Mouse (Mus musculus): ENCODE measurements at regions not wholly inside any gene's neighbourhood (a gene's known extent, or its start where the extent isn't known, plus 50 kb on each side); places are given as distances from the start of the nearest gene placed in this dataset.

DNA sequence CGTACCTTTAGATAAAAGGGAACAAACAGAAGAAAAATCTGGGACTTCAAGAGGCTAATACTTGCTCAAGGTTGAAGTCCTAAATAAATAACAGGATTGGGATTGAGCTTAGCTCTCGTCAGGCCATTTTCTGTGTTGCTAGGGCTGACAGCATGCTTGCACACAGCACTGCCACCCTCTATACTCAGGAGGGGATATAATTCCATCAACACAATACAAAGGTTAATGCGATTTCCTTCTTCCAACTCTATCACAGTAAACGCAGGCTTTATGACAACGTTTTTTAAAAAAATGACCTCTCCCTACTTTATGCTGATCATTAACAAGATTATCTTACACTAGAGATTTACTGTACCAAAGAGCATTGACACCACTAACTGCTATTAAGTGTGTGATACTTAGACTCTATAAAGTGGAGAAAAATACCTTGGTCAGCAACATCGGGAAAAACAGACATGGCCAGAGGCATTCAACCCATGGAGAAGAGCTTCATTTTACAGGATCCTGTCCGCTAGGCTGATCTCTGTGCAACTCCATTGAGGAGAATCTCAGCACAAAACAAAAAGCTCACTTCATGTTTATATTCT lies 305.3 kb upstream of the Pbx1 start:
- Histone ChIP-seq H3K4me1 (ENCODE audit: control insufficient read depth, insufficient read depth, low read length) (no peaks in the 10 kb centered on the region), H3K4me3 (no peak overlapping the region), H3K27me3 (ENCODE audit: control insufficient read depth, insufficient read depth, low read length) (no peaks in the 10 kb centered on the region), H3K27ac (no peak overlapping the region), H3K9ac (ENCODE audit: low read depth, low read length) (no peak overlapping the region), H3K79me2 (replicated peaks; ENCODE audit: control insufficient read depth, insufficient read depth, low read length) (no peaks in the 10 kb centered on the region), H3K36me3 (ENCODE audit: control insufficient read depth, insufficient read depth, low read length) (no peaks in the 10 kb centered on the region)
- 81% methylated on average over 7 of the region's 7 CpGs for WGBS
- DNase-seq = no peak
- TF ChIP-seq POLR2A (IDR thresholded peaks at IDR 0.05; ENCODE audit: insufficient read depth, low read depth, low read length) = no peak
- TF ChIP-seq CTCF (IDR thresholded peaks at IDR 0.05) = no peak
- TF ChIP-seq EP300 (IDR thresholded peaks at IDR 0.05; ENCODE audit: insufficient read depth, low read depth, low read length) = no peak
- intact Hi-C loops (cut with DNase I) = no loop called here

- TF ChIP-seq POLR2A (IDR thresholded peaks at IDR 0.05; ENCODE audit: insufficient read depth, low read depth, low read length) (no peak), CTCF (IDR thresholded peaks at IDR 0.05) (no peak), EP300 (IDR thresholded peaks at IDR 0.05; ENCODE audit: insufficient read depth, low read depth, low read length) (no peak)
- DNase-seq = no peak
- WGBS = 82% methylated on average over 5 of the region's 5 CpGs
- no peaks in the 10 kb centered on the region for H3K27me3 ChIP-seq (ENCODE audit: control insufficient read depth, insufficient read depth, low read length)
- no peaks in the 10 kb centered on the region for H3K79me2 ChIP-seq (replicated peaks; ENCODE audit: control insufficient read depth, insufficient read depth, low read length)
- no peaks in the 10 kb centered on the region for H3K4me1 ChIP-seq (ENCODE audit: control insufficient read depth, insufficient read depth, low read length)
- no peak overlapping the region for H3K27ac ChIP-seq
- no peak overlapping the region for H3K9ac ChIP-seq (ENCODE audit: low read depth, low read length)
- intact Hi-C loops (cut with DNase I) = no loop called here
- H3K36me3 ChIP-seq (ENCODE audit: control insufficient read depth, insufficient read depth, low read length) = no peaks in the 10 kb centered on the region
- no peak overlapping the region for H3K4me3 ChIP-seq
These were observed 301.0 kb upstream of the Pbx1 start for GRCm38 (mm10) chr1:168733066-168733465.

DNA sequence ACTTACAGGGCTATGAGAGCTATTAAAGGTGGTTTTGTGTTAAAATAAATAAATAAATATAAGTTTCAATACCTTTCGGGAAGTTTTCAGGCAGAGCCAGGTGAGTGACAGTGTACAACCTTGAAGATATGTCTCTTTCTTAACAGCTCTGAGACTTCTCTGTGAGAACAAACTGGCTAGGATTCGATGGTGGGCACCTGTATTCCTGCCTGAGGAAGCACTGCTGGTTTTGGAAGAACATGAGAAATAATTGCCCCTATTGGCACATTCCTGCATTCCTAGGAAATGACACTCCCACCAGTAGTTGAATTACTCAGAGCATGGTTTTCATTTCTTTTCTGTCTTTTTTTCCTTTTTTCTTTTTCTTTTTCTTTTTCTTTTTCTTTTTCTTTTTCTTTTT lies 277.8 kb upstream of the Pbx1 start:
- no peak for DNase-seq
- WGBS = 61% methylated on average over 2 of the region's 2 CpGs
- Histone ChIP-seq H3K79me2 (replicated peaks; ENCODE audit: control insufficient read depth, insufficient read depth, low read length) (no peaks in the 10 kb centered on the region), H3K4me3 (no peak overlapping the region), H3K4me1 (ENCODE audit: control insufficient read depth, insufficient read depth, low read length) (peaks cover 3% of the 10 kb centered on the region; the same call in 1 of the 2 replicates), H3K9ac (ENCODE audit: low read depth, low read length) (no peak overlapping the region), H3K27me3 (ENCODE audit: control insufficient read depth, insufficient read depth, low read length) (no peaks in the 10 kb centered on the region), H3K36me3 (ENCODE audit: control insufficient read depth, insufficient read depth, low read length) (no peaks in the 10 kb centered on the region; the same call in none of the 2 replicates), H3K27ac (no peak overlapping the region)
- TF ChIP-seq POLR2A (IDR thresholded peaks at IDR 0.05; ENCODE audit: insufficient read depth, low read depth, low read length) = no peak
- no peak for TF ChIP-seq EP300 (IDR thresholded peaks at IDR 0.05; ENCODE audit: insufficient read depth, low read depth, low read length)
- intact Hi-C loops (cut with DNase I) = no loop called here

DNA sequence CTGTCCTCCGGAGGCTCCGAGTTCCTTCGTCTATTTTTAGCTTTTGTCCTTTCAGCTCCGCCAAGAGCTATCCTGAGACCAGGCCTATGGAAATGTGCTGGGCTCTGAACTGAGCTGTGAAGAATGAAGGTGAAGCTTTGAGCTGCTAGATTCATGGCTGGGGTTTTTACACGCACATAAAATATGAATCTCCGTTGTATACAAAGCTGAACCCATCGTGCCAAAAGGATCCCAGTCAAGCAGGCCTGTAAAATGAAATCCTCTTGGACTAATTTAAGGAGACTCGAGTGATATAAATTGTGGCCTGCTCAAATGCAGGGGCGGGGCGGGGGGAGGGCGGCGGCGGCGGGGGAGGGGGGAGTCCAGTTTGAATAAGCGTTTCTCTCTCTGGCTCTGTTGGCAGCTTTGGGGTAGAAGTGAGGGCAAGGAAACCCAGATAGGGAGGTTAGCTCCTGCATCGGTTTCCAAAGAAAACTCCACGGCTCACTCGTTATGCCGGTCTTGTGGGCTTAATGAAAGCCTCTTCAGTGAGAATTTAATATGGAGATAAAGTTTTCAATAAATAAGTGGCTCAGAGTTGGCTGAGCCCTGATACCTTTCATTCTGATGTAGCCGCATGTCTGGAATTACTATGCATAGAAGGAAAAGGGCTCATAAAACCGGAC lies 277.1 kb upstream of the Pbx1 start:
- Histone ChIP-seq H3K4me1 (ENCODE audit: control insufficient read depth, insufficient read depth, low read length) (peaks cover 3% of the 10 kb centered on the region; the same call in 1 of the 2 replicates), H3K79me2 (replicated peaks; ENCODE audit: control insufficient read depth, insufficient read depth, low read length) (no peaks in the 10 kb centered on the region), H3K27me3 (ENCODE audit: control insufficient read depth, insufficient read depth, low read length) (no peaks in the 10 kb centered on the region), H3K4me3 (no peak overlapping the region), H3K36me3 (ENCODE audit: control insufficient read depth, insufficient read depth, low read length) (no peaks in the 10 kb centered on the region; the same call in none of the 2 replicates), H3K27ac (no peak overlapping the region), H3K9ac (ENCODE audit: low read depth, low read length) (no peak overlapping the region)
- peak in 1 of 2 experiments; percentile 14 for DNase-seq
- TF ChIP-seq POLR2A (IDR thresholded peaks at IDR 0.05; ENCODE audit: insufficient read depth, low read depth, low read length) (no peak), CTCF (IDR thresholded peaks at IDR 0.05) (no peak), EP300 (IDR thresholded peaks at IDR 0.05; ENCODE audit: insufficient read depth, low read depth, low read length) (no peak)
- intact Hi-C loops (cut with DNase I) = no loop called here
- WGBS = 14% methylated on average over 20 of the region's 21 CpGs

GRCm38 (mm10) chr1:168708161-168708865 lies 276.2 kb upstream of the Pbx1 start:
- H3K27me3 ChIP-seq (ENCODE audit: control insufficient read depth, insufficient read depth, low read length) = no peaks in the 10 kb centered on the region
- H3K9ac ChIP-seq (ENCODE audit: low read depth, low read length) = peak overlapping the region; percentile 55; the same call in 1 of the 2 replicates
- DNase-seq = no peak
- TF ChIP-seq CTCF (IDR thresholded peaks at IDR 0.05) = no peak
- no peak for TF ChIP-seq EP300 (IDR thresholded peaks at IDR 0.05; ENCODE audit: insufficient read depth, low read depth, low read length)
- no peak for TF ChIP-seq POLR2A (IDR thresholded peaks at IDR 0.05; ENCODE audit: insufficient read depth, low read depth, low read length)
- H3K79me2 ChIP-seq (replicated peaks; ENCODE audit: control insufficient read depth, insufficient read depth, low read length) = no peaks in the 10 kb centered on the region
- no peaks in the 10 kb centered on the region; the same call in none of the 2 replicates for H3K36me3 ChIP-seq (ENCODE audit: control insufficient read depth, insufficient read depth, low read length)
- no peak overlapping the region for H3K4me3 ChIP-seq
- intact Hi-C loops (cut with DNase I) = no loop called here
- H3K4me1 ChIP-seq (ENCODE audit: control insufficient read depth, insufficient read depth, low read length) = peaks cover 3% of the 10 kb centered on the region; the same call in 1 of the 2 replicates
- no peak overlapping the region; the same call in 1 of the 2 replicates for H3K27ac ChIP-seq
- WGBS = 47% methylated on average over 11 of the region's 11 CpGs

DNA sequence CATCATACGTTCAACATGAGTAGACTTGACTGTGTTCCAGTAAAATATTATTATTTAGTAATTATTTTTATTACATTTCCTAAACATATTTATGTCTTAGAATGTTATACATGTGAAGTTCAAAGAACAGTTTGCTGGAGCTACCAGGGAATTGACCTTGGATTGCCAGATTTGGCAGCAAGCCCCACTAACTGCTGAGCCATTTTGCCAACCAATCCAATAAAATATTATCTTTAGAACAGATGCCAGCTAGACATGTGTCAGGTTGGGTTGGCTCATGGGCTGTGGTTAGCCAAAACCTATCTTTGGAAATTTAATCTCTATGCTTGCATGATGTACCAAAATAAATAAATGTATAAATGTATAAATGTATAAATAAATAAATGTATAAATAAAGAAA lies 265.3 kb upstream of the Pbx1 start:
- no peak for TF ChIP-seq CTCF (IDR thresholded peaks at IDR 0.05)
- peak in 1 of 2 experiments; percentile 12 for DNase-seq

More for the DNA sequence above, 265.3 kb upstream of the Pbx1 start:
- Histone ChIP-seq H3K27ac (no peak overlapping the region), H3K4me1 (ENCODE audit: control insufficient read depth, insufficient read depth, low read length) (no peaks in the 10 kb centered on the region), H3K27me3 (ENCODE audit: control insufficient read depth, insufficient read depth, low read length) (no peaks in the 10 kb centered on the region), H3K36me3 (ENCODE audit: control insufficient read depth, insufficient read depth, low read length) (no peaks in the 10 kb centered on the region), H3K4me3 (no peak overlapping the region), H3K9ac (ENCODE audit: low read depth, low read length) (no peak overlapping the region), H3K79me2 (replicated peaks; ENCODE audit: control insufficient read depth, insufficient read depth, low read length) (no peaks in the 10 kb centered on the region)
- intact Hi-C loops (cut with DNase I) = no loop called here
- WGBS = 81% methylated on average over 1 of the region's 1 CpGs
